Mouse (Mus musculus) bone marrow, adult 2 months (tissue): ENCODE data around the gene Pecam1. TPM values are rescaled to one million over a fixed set of nuclear protein-coding genes. Genes with fewer than 3 reads are reported as not detected.

Experiments
- H3K27ac ChIP-seq: fragments of 200-500 bp; 2 replicates; pipeline ENCODE4 v1.5.1; 2012; ENCODE audit warnings: low read depth, mild to moderate bottlenecking, control low read depth, inconsistent platforms, low read length; ENCODE audit not compliant: control insufficient read depth, poor library complexity, insufficient read depth
- H3K4me1 ChIP-seq: fragments of 200-500 bp; 2 replicates; pipeline ENCODE4 v1.6.1; 2011; ENCODE audit warnings: low read length; ENCODE audit not compliant: control insufficient read depth, insufficient read depth
- H3K4me3 ChIP-seq: fragments of 200-500 bp; replicated peaks from 2 replicates; pipeline ENCODE3; 2011; ENCODE audit warnings: mild to moderate bottlenecking, low read depth, low read length, control low read depth; ENCODE audit not compliant: control insufficient read depth
- CTCF ChIP-seq: fragments of 200-500 bp; IDR thresholded peaks from 2 replicates; pipeline ENCODE4 v1.5.1; 2011; ENCODE audit warnings: low read length, control low read depth; ENCODE audit not compliant: control insufficient read depth, insufficient read depth
- POLR2A ChIP-seq: fragments of 200-500 bp; IDR thresholded peaks from 2 replicates; pipeline ENCODE4 v1.6.1; 2011; ENCODE audit warnings: low read depth, mild to moderate bottlenecking, control low read depth, low read length, borderline replicate concordance; ENCODE audit not compliant: control insufficient read depth
- WGBS: fragments of 180-500 bp; shearing (Covaris S2); methylation state at CpG from one replicate; pipeline ENCODE4 v1.1.7; 2018; 5-methylcytosine and 5-hydroxymethylcytosine counted together
- polyA plus RNA-seq: library from polyadenylated mRNA; stranded (reverse); fragments of >200 nt; gene quantifications from 2 replicates; pipeline ENCODE4 v1.2.4, GENCODE M21; 2011; ENCODE audit warnings: low replicate concordance; ENCODE audit not compliant: missing spikeins, insufficient read depth, insufficient read length

Pecam1 gene
- polyA plus RNA-seq, 1 experiment = 33.5 TPM

DNA sequence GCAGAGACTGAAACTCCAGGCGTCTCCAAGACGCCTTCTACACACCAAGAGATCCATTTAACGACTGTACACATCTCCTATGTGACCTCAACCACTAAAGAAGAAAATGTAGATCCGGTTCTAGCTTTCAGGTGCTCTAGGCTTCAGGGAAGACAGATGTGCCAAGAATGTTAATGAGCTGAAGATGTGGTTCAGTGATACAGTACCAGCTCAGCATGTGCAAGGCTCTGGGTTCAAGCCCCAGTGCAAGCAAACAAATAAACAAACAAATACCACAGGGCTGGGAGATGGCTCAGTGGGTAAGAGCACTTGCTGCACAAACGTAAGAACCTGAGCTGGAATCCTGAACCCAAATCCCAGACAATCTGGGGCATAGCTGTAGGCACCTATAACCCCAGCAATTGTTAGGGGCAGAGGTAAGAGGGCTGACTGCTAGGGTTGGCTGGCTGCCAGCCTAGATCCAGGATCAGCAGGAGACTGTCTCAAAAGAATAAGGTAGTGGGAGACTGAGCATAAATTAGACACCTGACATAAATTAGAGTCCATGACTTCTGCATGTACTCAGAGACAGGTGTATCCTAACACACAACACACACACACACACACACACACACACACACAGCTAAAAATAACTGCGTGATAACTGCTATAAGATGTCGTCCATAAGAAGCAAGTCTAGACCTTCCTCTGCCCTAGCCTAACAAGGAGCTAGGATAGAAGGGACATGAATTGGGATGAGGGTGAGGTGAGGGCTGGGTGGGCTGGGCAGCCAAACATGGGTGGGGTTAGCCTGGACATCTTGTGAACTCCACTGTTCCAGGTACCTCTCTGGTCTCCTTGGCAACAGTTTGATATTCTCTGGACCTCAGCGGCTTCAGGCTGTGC, 76.5 kb downstream of the Pecam1 start:
- 65% methylated on average over 8 of the region's 8 CpGs for WGBS
- TF ChIP-seq CTCF (no peak), POLR2A (no peak)
- peak overlapping the region; percentile 52; the same call in 1 of the 2 replicates for H3K27ac ChIP-seq

DNA sequence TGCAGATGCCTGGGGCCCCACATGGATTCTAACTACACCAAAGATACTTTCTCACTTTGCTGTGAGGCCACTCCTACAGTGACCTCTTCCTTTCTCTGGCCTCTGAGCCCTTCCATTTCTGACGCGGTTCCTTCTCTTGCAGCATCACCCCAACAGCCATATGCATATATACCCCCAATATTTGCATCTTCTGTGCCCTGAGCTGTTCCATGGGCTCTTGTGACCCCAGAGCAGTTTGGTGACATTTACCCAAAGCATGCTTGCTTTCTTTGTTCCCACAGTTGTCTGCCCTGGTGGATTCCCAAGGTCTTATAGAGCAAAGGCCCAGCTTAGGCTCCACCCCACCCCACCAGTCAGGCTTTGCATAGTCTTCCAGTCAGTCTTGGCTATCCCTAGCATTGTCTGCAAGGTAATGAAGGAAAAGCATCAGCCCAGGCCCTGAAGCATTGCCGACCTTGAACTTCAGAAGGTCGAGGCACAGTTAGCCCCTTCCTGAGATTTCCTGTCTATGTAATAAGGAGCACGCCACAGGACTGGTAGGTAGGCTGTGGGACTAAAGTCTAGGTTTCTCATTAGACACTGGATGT, 77.4 kb downstream of the Pecam1 start:
- Histone ChIP-seq H3K4me3 (no peak overlapping the region), H3K27ac (no peak overlapping the region), H3K4me1 (peaks cover 2% of the 10 kb centered on the region)
- no peak for TF ChIP-seq CTCF
- no peak for TF ChIP-seq POLR2A
- WGBS = 71% methylated on average over 5 of the region's 5 CpGs

More for the DNA sequence above, 76.5 kb downstream of the Pecam1 start:
- Histone ChIP-seq H3K4me1 (peaks cover 2% of the 10 kb centered on the region), H3K4me3 (no peak overlapping the region)

DNA sequence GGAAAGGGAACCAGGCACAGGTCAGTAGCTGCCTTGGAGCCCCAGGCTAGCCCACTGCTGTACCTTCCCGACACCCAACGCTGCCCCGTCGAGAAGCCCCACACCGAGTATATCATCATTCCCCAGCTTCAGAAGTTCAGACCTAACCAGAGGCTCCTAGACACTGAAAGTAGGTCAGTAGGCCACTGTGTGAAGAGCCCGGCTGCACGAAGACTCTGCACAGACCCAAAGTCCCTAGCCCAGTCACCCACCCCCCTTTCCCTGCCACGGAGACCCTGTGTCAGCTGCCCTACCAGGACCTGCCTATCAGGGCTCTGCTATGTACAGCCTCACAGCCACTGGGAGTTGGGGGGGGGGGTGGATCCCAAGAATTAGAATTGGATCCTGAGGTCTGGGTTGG, 78.6 kb downstream of the Pecam1 start:
- Histone ChIP-seq H3K4me3 (no peak overlapping the region), H3K27ac (no peak overlapping the region), H3K4me1 (peaks cover 2% of the 10 kb centered on the region)
- TF ChIP-seq POLR2A = no peak
- TF ChIP-seq CTCF = no peak
- 85% methylated on average over 8 of the region's 8 CpGs for WGBS

DNA sequence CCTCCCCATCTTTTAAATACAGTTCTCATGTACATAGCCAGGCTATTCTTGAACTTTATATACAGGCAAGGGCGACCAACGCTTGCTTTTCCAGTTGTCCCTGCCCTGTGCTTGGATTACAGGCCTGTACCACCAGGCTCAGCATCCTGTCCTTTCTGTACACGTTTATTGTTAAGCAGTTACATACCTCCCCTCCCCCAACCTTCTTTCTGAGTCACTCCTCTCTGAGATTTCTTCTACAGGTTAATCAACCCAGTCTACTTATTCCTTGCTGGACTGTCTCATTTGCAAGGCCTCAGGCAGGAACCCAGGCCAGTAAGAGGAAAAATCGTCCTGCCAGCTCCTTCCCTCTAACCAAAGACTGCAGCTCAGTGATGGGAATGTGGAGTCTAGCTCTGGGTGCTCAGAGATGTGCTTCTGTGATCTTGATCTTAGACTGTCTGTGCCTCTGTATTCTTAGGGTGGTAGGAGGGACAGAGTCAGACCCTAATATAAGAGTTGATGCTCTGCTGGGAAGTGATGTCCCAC, 79.4 kb downstream of the Pecam1 start:
- no peak overlapping the region for H3K4me3 ChIP-seq
- WGBS = 68% methylated on average over 4 of the region's 4 CpGs
- no peak for TF ChIP-seq POLR2A
- TF ChIP-seq CTCF = no peak
- no peak overlapping the region for H3K27ac ChIP-seq
- H3K4me1 ChIP-seq = peaks cover 2% of the 10 kb centered on the region

DNA sequence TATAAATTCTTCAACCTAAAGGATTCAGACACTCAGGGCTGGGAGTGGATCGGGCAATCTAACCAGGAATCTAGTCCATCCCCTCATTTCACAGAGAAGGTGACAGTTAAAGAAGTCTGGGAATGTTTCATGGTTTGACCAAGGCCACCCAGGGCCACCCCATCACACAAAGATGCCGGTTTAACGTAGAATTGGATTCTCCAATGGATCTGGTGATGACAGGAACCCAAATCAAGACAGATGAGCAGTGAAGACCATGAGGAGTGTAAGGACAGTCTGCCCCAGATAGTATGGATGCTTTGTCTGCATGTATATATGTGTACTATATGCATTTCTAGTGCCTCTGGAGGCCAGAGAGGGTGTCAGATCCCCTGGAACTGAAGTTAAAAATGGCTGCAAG, 80.2 kb downstream of the Pecam1 start:
- Histone ChIP-seq H3K27ac (peak overlapping the region; percentile 5; the same call in 1 of the 2 replicates), H3K4me3 (no peak overlapping the region), H3K4me1 (peaks cover 2% of the 10 kb centered on the region)
- WGBS = 85% methylated on average over 3 of the region's 3 CpGs
- TF ChIP-seq POLR2A = no peak
- TF ChIP-seq CTCF = no peak

DNA sequence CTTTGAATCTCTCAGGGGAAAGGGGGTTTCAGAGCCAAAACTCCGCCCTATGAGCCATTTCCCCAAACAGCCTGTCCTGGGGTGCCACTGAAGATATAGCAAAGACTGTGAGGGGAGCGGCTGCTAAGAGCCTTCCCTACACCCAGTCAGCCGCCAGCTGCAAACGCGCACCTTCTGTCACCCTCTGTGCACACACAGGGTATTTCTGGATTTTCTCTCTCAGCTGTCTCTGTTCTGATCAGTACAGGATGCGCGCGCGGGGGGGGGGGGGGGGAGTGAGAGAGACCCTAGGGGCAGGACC, 80.6 kb downstream of the Pecam1 start:
- H3K4me1 ChIP-seq = peaks cover 2% of the 10 kb centered on the region
- TF ChIP-seq POLR2A = peak; percentile 42; the same call in 1 of the 2 replicates
- no peak for TF ChIP-seq CTCF

DNA sequence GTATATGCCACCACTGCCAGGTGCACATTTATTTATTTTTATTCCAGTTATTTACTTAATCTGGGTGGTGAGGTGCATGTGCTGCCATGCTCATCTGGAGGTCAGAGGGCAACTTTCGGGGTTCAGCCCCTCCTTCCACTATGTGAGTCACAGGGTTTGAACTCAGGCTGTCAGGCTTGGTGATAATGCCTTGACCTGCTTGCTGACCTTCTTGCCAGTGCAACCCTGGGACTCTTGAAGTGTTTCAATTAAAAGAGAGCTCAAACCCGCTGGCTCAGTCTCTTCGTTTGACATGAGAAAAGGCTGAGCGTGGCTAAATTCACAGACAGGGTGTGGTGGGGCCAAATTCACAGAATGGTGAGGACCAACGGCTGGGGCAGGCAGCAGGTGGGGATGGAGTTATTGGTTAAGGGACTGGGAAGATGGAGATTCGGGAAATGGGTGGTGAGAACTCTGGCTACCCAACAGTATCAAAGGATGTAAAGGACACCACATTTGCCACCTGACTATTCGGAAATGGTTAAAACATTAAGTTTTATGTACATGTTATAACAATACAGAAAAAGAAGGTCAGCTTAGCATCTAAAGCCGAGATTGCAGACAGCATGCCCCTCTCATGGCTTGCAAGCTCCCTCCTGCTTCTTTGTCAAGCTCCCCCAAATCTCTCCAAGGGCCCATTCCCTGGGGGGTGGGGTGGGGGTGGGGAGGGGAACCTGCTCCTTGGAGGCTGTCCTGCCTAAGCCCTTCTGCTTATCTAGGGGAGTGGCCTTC, 81.1 kb downstream of the Pecam1 start:
- WGBS = 73% methylated on average over 8 of the region's 8 CpGs
- no peak for TF ChIP-seq POLR2A
- no peak for TF ChIP-seq CTCF
- H3K4me3 ChIP-seq = no peak overlapping the region
- H3K4me1 ChIP-seq = peaks cover under 1% of the 10 kb centered on the region
- H3K27ac ChIP-seq = peak overlapping the region; percentile 36; the same call in 1 of the 2 replicates

More for the DNA sequence above, 80.6 kb downstream of the Pecam1 start:
- WGBS = 27% methylated on average over 9 of the region's 9 CpGs
- H3K4me3 ChIP-seq = no peak overlapping the region
- H3K27ac ChIP-seq = peak overlapping the region; percentile 5; the same call in 1 of the 2 replicates

DNA sequence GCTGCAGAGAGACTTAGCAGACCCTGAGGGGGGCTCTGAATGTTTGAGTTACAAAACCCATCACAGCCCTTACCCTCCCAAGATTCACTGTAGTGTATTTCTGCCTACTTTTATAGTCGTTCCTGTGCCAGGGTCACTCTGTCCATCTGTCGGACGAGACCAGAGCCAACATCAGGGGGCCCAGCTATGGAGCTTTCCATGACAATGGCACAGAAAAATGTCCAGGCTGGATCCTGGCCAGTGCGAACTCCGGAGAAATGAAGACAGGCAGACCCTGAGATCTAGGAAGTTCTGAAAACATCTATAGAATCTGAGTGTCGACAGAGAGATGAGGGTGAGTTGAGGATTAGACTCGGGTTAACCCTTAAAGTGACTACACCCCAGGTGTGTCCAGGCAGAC, 82.1 kb downstream of the Pecam1 start:
- no peak for TF ChIP-seq POLR2A
- TF ChIP-seq CTCF = no peak
- H3K27ac ChIP-seq = no peak overlapping the region
- H3K4me3 ChIP-seq = no peak overlapping the region
- WGBS = 84% methylated on average over 7 of the region's 7 CpGs
- peaks cover 3% of the 10 kb centered on the region for H3K4me1 ChIP-seq
